Mouse (Mus musculus) retina, adult 2 months (tissue): ENCODE results near the gene Ubp1.
A peak's percentile ranks its signal among the peaks of the same experiment; 100 is the strongest.

Experiments
- DNase-seq: peaks from one replicate; pipeline ENCODE4 v3.0.0-alpha.2; 2012; ENCODE audit warnings: low read depth, low spot score

The Ubp1 gene

GRCm38 (mm10) chr9:113969399-113969798 is 38.7 kb downstream of the Ubp1 start:
- no peak for DNase-seq

- DNase-seq: no peak
These were observed 39.3 kb downstream of the Ubp1 start for GRCm38 (mm10) chr9:113970041-113970440.

- no peak for DNase-seq
These were observed 40.9 kb downstream of the Ubp1 start for GRCm38 (mm10) chr9:113971615-113972014.

GRCm38 (mm10) chr9:113973857-113974256 is 43.1 kb downstream of the Ubp1 start:
- no peak for DNase-seq

GRCm38 (mm10) chr9:113974945-113975344 is 44.2 kb downstream of the Ubp1 start:
- no peak for DNase-seq

- no peak for DNase-seq
These were observed 44.7 kb downstream of the Ubp1 start for GRCm38 (mm10) chr9:113975442-113975841.

GRCm38 (mm10) chr9:113976264-113976663 is 45.5 kb downstream of the Ubp1 start:
- DNase-seq: no peak

GRCm38 (mm10) chr9:113977225-113977840 is 46.6 kb downstream of the Ubp1 start:
- no peak for DNase-seq

- DNase-seq: no peak
These were observed 47.9 kb downstream of the Ubp1 start for GRCm38 (mm10) chr9:113978656-113979055.

- DNase-seq: no peak
These were observed 48.6 kb downstream of the Ubp1 start for GRCm38 (mm10) chr9:113979356-113979755.

- no peak for DNase-seq
These were observed 50.6 kb downstream of the Ubp1 start for GRCm38 (mm10) chr9:113981099-113981880.

- DNase-seq: no peak
These were observed 51.7 kb downstream of the Ubp1 start for GRCm38 (mm10) chr9:113982451-113982850.

- no peak for DNase-seq
These were observed 52.3 kb downstream of the Ubp1 start for GRCm38 (mm10) chr9:113982883-113983670.

- DNase-seq: no peak
These were observed 54.3 kb downstream of the Ubp1 start for GRCm38 (mm10) chr9:113984946-113985620.

- peak; percentile 52 for DNase-seq
These were observed 60.0 kb downstream of the Ubp1 start for GRCm38 (mm10) chr9:113990547-113991248.

GRCm38 (mm10) chr9:113992810-113993209 is 62.1 kb downstream of the Ubp1 start:
- DNase-seq: no peak

GRCm38 (mm10) chr9:113998311-113998710 is 67.6 kb downstream of the Ubp1 start:
- no peak for DNase-seq

GRCm38 (mm10) chr9:114006801-114007200 is 76.1 kb downstream of the Ubp1 start:
- DNase-seq: no peak

- no peak for DNase-seq
These were observed 77.2 kb downstream of the Ubp1 start for GRCm38 (mm10) chr9:114007850-114008350.

GRCm38 (mm10) chr9:114009526-114009925 is 78.8 kb downstream of the Ubp1 start:
- DNase-seq: no peak

- no peak for DNase-seq
These were observed 80.5 kb downstream of the Ubp1 start for GRCm38 (mm10) chr9:114011203-114011602.
